In genomic region chr1:167023794-167024193, GRCm38 (mm10) we compare ENCODE assay signal across 27 mouse cellular contexts. TPM values are rescaled to one million over a fixed set of nuclear protein-coding genes. Genes with fewer than 3 reads are reported as not detected.
"Had no signal": no experiment of that assay in that cellular context is flagged by ENCODE, and none has a peak within 500 bp of the region (broad histone marks: within the 10 kb centered on the region; RNA-seq: fewer than 3 reads in every experiment).

No protein-coding gene starts in this region.

- H3K36me3 ChIP-seq: heart, embryonic 10.5 days; heart, embryonic 12.5 days; intestine, embryonic 15.5 days; limb, embryonic 13.5 days; limb, embryonic 15.5 days; liver, embryonic 12.5 days had no signal

- H3K9me3 ChIP-seq: intestine, embryonic 15.5 days; limb, embryonic 13.5 days; limb, embryonic 15.5 days had no signal

- H3K4me3 ChIP-seq: gastrocnemius, adult 2 months; heart, embryonic 10.5 days; heart, embryonic 12.5 days; hindbrain, embryonic 10.5 days; hindbrain, embryonic 12.5 days; intestine, embryonic 15.5 days; layer of hippocampus, adult 2 months; left cerebral cortex, adult 2 months; limb, embryonic 13.5 days; limb, embryonic 15.5 days; liver, embryonic 12.5 days had no signal

- ATAC-seq: hindbrain, embryonic 16.5 days; inflammation-experienced regulatory T-cells, adult 6 months; intestine, embryonic 15.5 days; intestine, postnatal 0 days; liver, embryonic 12.5 days had no signal

- H3K27me3 ChIP-seq: heart, embryonic 12.5 days; hindbrain, embryonic 12.5 days; intestine, embryonic 15.5 days; limb, embryonic 13.5 days; limb, embryonic 15.5 days; liver, embryonic 12.5 days had no signal

- H3K4me2 ChIP-seq: heart, embryonic 12.5 days; hindbrain, embryonic 12.5 days; hindbrain, embryonic 14.5 days; intestine, embryonic 15.5 days; limb, embryonic 13.5 days; limb, embryonic 15.5 days; liver, embryonic 12.5 days had no signal

- DNase-seq: gastrocnemius, adult 2 months; gastrocnemius, postnatal 10 days; gastrocnemius, postnatal 25 days; heart, adult 18-20 months; heart, postnatal 10 days; heart, postnatal 4 days; kidney, adult 18-20 months; kidney, adult 8-10 months; kidney, postnatal 10 days; kidney, postnatal 25 days; kidney, postnatal 4 days; left cerebral cortex, postnatal 4 days had no signal

- H3K9ac ChIP-seq: heart, embryonic 12.5 days; hindbrain, embryonic 12.5 days; hindbrain, embryonic 14.5 days; intestine, embryonic 15.5 days; limb, embryonic 13.5 days; limb, embryonic 15.5 days; liver, embryonic 12.5 days; liver, embryonic 14.5 days had no signal

- H3K27ac ChIP-seq: gastrocnemius, adult 2 months; heart, embryonic 10.5 days; hindbrain, embryonic 10.5 days; hindbrain, embryonic 12.5 days; hindbrain, embryonic 14.5 days; intestine, embryonic 15.5 days; layer of hippocampus, adult 2 months; left cerebral cortex, adult 2 months; limb, embryonic 13.5 days; limb, embryonic 15.5 days; liver, embryonic 12.5 days; liver, embryonic 14.5 days had no signal

- H3K4me1 ChIP-seq: heart, embryonic 10.5 days; heart, embryonic 12.5 days; intestine, embryonic 15.5 days; limb, embryonic 13.5 days; limb, embryonic 15.5 days; liver, embryonic 12.5 days had no signal

RNA-seq across cellular contexts. Expression of gene Fam78b, which starts 22.6 kb away (rescaled TPM):
- polyA plus RNA-seq: inflammation-experienced regulatory T-cells, adult 6 months had no signal
